Mouse (Mus musculus) kidney, adult 8-10 months (tissue): ENCODE results near the gene Nudt14.

ENCODE experiments used
- DNase-seq, 2 experiments: peaks; one replicate each; pipeline ENCODE4 v3.0.0; 2022

Nudt14 gene

GRCm38 (mm10) chr12:112908991-112909390, 32.9 kb downstream of the Nudt14 start:
- no peak for DNase-seq

GRCm38 (mm10) chr12:112905001-112905400, 36.9 kb downstream of the Nudt14 start:
- no peak for DNase-seq

GRCm38 (mm10) chr12:112903941-112904340, 38.0 kb downstream of the Nudt14 start:
- DNase-seq, result no peak

GRCm38 (mm10) chr12:112900641-112901040, 41.3 kb downstream of the Nudt14 start:
- DNase-seq, result no peak

GRCm38 (mm10) chr12:112898960-112899359, 43.0 kb downstream of the Nudt14 start:
- no peak for DNase-seq

- no peak for DNase-seq
These were observed 43.6 kb downstream of the Nudt14 start for GRCm38 (mm10) chr12:112898351-112898750.

- DNase-seq, result peak; percentile 31 to 33
These were observed 44.3 kb downstream of the Nudt14 start for GRCm38 (mm10) chr12:112897522-112898212.

- no peak for DNase-seq
These were observed 47.0 kb downstream of the Nudt14 start for GRCm38 (mm10) chr12:112894969-112895368.

GRCm38 (mm10) chr12:112894303-112894884, 47.5 kb downstream of the Nudt14 start:
- DNase-seq, result no peak

GRCm38 (mm10) chr12:112885465-112885864, 56.5 kb downstream of the Nudt14 start:
- no peak for DNase-seq
